Mouse (Mus musculus) regulatory T cell (primary cell): Measurements from ENCODE around the gene Cemip2.

Experiments used
- in situ Hi-C: fragments of 300-600 bp; cut with MboI, MseI; formaldehyde crosslinking; loops from one replicate; pipeline ENCODE4 v1.15.1; 2025; ENCODE audit warnings: high pct_unique_total_duplicates

Cemip2 gene

GRCm38 (mm10) chr19:21778147-21778917 is at the start of gene Cemip2:
TSS of gene Cemip2 (plus strand) at chr19:21778342.
- in situ Hi-C loops = no loop called here

DNA sequence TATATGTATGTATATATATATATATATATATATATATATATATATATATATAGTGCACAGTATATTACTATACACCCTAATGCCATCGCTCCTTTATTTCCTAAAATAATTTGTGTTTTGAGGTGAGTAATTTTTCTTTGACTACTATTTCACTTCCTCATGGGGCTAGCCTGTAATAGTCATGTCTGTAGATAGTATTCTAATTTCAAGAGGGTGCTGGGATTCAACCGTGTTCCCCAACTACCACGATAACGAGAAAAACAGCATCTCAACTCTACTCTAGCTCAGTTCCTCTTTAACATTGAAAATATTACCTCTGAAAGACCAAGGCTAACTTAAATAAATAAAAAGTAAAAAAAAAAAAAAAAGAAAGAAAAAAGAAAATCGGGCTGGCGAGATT is 49.8 kb upstream of the Cemip2 start:
- in situ Hi-C loops = loop anchor here (25.0 kb wide), 1 partner anchor 691 kb away; no protein-coding TSS in a partner anchor

- in situ Hi-C loops = loop anchor here (5.0 to 25.0 kb wide), 2 partner anchors 70 to 695 kb away; no protein-coding TSS in a partner anchor
These were observed 46.3 kb upstream of the Cemip2 start for GRCm38 (mm10) chr19:21731887-21732286.

DNA sequence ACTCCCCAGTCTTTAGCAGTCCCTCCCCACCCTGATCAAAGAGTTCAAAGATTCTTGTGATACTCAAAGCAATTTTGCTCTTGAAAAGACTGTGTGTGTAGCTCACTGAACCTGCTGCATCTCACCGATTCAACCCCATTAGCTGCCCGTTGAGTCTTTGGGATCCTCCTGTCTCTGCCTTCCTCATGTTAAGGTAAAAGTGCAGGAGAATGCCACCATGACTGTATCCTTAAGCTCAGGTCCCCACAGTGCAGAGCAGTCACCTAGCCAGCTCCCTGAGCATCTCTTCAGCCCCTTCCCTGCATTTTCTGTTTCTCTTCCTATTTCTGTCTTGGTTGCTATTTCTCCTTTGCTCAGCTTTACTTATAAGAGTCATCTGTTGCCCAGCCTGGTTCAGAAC is 45.0 kb upstream of the Cemip2 start:
- in situ Hi-C loops = loop anchor here (5.0 to 25.0 kb wide), 2 partner anchors 71 to 696 kb away; no protein-coding TSS in a partner anchor

GRCm38 (mm10) chr19:21734112-21734511 is 44.0 kb upstream of the Cemip2 start:
- in situ Hi-C loops = loop anchor here (5.0 to 25.0 kb wide), 2 partner anchors 72 to 697 kb away; no protein-coding TSS in a partner anchor

GRCm38 (mm10) chr19:21737446-21737845 is 40.7 kb upstream of the Cemip2 start:
- in situ Hi-C loops = loop anchor here (25.0 kb wide), 1 partner anchor 700 kb away; no protein-coding TSS in a partner anchor

DNA sequence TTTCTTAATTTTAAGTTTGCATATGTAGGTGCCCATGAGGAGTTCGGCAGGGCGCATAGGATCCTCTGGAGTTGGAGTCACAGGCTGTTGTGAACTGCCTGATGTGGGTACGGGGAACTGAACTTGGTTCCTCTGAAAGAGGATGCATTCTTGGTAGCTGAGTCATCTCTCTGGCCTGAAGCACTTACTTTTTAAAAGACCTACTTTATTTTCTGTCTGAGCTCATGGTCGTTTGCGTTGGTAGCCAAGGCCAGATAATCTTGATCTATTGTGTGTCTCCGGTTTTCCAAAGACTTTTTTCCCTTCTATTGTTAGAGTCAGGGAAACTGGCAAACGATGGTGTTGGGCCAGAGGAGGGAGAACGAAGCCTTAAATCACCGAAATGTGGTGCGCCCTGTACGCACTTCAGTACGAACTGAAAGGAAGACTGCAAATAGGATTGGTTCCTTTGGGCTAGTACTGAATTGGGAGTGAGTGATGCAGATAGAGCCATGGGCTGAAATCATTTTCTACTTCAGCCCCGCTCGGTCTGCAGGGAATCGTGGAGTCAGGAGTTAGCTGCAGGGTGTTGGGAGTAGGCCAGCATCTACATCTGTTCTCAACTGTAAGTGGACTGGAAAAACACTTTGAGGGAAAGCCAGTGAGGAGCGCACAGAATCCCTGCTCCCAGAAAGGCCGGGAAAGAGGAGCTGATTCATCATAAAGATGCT is 40.1 kb upstream of the Cemip2 start:
- in situ Hi-C loops = loop anchor here (25.0 kb wide), 1 partner anchor 701 kb away; no protein-coding TSS in a partner anchor

DNA sequence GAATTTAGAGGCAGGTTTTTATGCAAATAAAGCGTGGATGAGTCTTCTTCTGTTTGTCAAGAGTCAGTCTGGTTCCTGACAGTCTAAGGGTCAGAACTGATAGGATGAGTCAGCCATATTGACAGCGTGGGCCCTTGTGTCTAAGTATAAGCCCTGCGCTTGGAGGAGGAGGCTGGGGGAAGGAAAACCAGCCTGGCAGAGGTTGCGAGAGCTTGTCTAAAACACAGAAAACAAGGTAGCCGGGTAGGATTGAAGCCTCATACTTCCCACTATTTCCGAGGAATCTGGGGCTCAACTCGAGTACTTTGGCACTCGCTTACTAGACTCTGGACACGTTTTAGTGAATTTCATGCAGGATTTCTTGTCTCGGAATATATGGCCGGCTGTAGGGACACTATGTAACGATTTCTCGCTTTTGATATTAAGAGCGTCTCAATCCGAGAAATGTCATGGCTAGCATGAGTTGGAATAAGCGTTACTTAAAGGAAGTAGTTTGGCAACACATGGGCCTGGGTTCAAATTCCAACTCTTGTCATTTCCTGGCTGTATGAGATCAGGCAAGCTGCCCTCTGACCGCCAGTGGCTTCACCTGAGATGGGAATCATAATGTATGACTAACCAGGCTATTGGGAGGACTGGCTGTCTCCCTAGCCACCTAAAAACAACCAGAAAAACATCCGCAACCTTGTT is 39.4 kb upstream of the Cemip2 start:
- in situ Hi-C loops = loop anchor here (25.0 kb wide), 1 partner anchor 701 kb away; no protein-coding TSS in a partner anchor

DNA sequence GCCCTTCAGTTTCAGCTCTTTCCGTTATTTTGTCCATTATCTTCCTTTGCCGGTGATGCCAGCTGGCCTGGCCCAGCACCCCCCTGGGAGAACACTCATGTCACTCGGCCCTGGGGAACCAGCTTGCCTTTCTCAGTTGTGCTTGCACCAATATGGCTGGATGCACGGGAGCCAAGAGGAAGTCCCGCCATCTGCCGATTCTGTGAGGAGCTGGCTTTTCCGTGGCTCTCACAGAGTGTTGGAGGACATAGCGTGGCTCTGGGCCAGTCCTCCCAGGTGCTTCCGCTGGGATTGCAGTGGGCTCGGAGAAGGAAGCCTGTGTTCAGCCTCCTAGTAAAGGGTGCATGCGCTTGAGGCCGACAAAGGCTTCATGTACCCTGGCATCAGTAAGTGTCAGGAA is 36.0 kb upstream of the Cemip2 start:
- in situ Hi-C loops = loop anchor here (25.0 kb wide), 1 partner anchor 705 kb away; no protein-coding TSS in a partner anchor

GRCm38 (mm10) chr19:21745586-21745985 is 32.6 kb upstream of the Cemip2 start:
- in situ Hi-C loops = loop anchor here (5.0 to 25.0 kb wide), 2 partner anchors 178 to 708 kb away; no protein-coding TSS in a partner anchor

DNA sequence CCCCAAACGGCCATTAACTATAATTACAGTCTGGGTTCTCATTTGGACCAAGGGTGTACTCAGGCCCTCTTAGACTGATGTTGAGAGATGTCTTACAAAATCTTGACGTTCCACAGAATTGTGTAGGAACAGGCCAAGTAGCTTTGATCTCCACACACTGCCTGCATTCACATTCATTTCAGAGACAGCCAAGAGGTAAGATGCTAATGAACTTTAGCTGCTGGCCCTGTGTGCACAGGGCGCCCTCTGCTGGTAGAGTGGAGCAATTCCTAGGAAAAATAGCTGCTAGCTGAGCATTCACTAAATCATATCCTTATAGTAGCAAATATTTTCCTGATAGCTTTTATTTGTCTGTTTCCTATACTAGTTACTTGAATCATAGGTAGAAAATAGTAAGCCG is 30.8 kb upstream of the Cemip2 start:
- in situ Hi-C loops = loop anchor here (5.0 to 25.0 kb wide), 2 partner anchors 180 to 710 kb away; no protein-coding TSS in a partner anchor

DNA sequence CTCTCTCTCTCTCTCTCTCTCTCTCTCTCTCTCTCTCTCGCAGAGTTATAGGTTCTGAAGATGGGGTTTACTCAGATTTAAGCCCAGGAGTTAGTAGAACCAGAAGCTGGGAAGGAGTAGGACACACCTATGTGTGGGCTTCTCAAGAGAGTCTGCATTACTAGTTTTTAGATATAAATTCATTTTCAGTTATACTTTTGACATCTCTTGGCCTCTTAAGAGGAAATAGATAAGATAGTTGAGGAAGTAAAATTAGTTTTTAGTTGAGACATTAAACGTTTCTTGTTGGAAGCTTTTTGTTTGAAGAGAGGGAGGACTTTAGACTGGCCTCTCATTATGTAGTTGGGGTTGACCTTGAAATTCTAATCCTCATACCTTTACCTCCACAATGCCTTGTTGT is 28.0 kb upstream of the Cemip2 start:
- in situ Hi-C loops = no loop called here

GRCm38 (mm10) chr19:21761676-21762075 is 16.5 kb upstream of the Cemip2 start:
- in situ Hi-C loops = loop anchor here (5.0 kb wide), 1 partner anchor 389 kb away; no protein-coding TSS in a partner anchor

GRCm38 (mm10) chr19:21764013-21764412 is 14.1 kb upstream of the Cemip2 start:
- in situ Hi-C loops = loop anchor here (5.0 kb wide), 1 partner anchor 392 kb away; no protein-coding TSS in a partner anchor

- in situ Hi-C loops = loop anchor here (5.0 kb wide), 1 partner anchor 392 kb away; no protein-coding TSS in a partner anchor
These were observed 13.4 kb upstream of the Cemip2 start for GRCm38 (mm10) chr19:21764738-21765137.

DNA sequence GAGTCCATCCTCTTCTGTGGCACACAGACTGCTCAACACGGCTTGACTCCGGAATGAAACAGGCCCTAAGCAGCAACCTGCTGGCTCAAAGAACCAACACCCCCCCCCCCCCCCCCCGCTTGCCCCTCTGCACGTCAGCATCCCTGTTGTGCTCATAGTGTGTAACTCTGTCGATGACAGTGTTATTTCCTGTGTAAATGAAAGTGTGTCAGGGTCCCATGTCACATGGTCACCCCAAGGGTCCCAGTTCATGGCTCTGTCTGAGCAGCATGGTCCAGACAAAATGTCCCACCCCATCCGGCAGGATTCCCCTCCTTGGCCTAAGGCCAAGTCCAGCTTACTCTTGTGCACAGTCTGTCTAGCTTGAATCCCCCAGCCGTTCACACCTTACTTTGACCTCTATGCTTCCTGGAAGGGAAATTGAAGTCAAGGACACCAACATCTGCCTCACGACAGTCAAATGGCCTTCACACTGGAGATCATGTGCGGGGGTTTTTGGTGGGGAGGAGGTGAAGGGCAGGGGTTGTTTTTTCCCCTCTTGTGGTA is 10.6 kb upstream of the Cemip2 start:
- in situ Hi-C loops = no loop called here

DNA sequence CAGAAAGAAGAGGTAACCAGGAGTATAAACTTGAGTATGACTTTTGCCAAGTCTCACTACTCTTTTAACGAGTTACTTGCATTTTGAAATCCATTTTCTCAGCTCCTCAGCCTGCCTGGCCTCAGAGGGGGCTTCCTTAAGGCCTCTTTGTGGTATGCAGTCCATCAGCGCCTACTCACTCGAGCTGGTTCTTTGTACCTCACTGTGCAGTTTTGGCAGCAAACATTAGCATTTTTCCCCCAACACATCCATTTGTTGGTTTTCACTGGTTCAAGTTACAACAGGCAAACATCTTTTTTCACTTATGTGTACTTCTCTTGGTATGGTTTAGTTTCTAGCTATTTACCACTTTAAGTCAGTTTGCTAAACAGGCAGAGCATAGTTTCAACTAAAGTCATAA is 8.3 kb upstream of the Cemip2 start:
- in situ Hi-C loops = loop anchor here (5.0 kb wide), 1 partner anchor 538 kb away; no protein-coding TSS in a partner anchor

- in situ Hi-C loops = loop anchor here (5.0 kb wide), 1 partner anchor 536 kb away; no protein-coding TSS in a partner anchor
These were observed 6.6 kb upstream of the Cemip2 start for GRCm38 (mm10) chr19:21771586-21771985.

DNA sequence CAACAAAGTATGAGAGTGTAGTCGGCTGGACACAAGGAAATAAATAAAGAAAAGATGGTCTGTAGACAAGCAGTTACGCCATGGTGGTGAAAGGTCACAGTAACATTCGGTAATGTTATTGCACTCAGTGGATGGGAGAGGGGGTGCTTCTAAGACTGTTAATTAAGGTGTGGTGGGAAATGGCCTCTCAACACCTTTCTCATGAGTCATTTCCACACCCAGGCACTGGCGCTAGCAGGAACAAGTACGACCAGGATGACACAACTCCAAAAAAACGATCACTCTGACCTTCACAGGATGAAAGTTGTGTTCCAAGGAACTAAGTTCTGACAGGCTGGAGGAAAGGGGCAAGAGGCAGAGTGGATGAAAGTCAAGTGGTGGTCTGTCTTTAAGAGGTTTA is 4.5 kb upstream of the Cemip2 start:
- in situ Hi-C loops = loop anchor here (5.0 kb wide), 1 partner anchor 534 kb away; no protein-coding TSS in a partner anchor

DNA sequence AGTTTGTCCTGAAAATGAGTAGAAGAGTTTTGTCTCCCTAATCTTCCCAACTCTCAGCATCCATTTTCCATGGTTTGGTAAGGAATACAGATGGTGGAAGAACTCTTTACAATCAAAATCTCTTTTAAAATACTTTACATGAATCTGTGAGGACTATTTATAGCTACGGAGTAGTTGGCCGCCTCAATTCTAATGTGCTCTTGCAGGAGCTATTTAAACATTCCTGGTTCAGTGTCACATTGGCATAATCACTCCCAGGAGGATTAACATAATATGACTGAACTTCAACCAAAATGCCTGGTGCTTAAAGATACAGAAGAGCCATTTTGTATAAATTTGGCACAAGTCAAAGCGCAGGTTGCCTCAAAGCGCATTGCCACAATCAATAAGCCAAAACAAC is 2.5 kb upstream of the Cemip2 start:
- in situ Hi-C loops = no loop called here

- in situ Hi-C loops = no loop called here
These were observed 1.5 kb upstream of the Cemip2 start for GRCm38 (mm10) chr19:21776671-21777070.
